Mouse (Mus musculus) midbrain, embryonic 11.5 days (tissue): ENCODE results near the gene Cpeb2. TPM values are rescaled to one million over a fixed set of nuclear protein-coding genes. Genes with fewer than 3 reads are reported as not detected.

Source experiments
- ATAC-seq: fragments of 200-750 bp; cut with Nextera tagmentation; 2 replicates; pipeline ENCODE4 v1.8.0; 2017; ENCODE audit warnings: moderate TSS enrichment, moderate library complexity; ENCODE audit not compliant: low FRiP score
- DNase-seq: peaks from one replicate; pipeline ENCODE4 v3.0.0; 2015; ENCODE audit warnings: low spot score; ENCODE audit errors: missing footprints
- H3K27ac ChIP-seq: fragments of 300-500 bp; sonication (generic); 2 replicates; pipeline ENCODE4 v1.5.1; 2014; ENCODE audit warnings: low read depth, low read length
- H3K27me3 ChIP-seq: fragments of 300-500 bp; sonication (generic); 2 replicates; pipeline ENCODE4 v1.6.1; 2014; ENCODE audit warnings: mild to moderate bottlenecking, low read length, moderate library complexity, mixed read lengths; ENCODE audit not compliant: control insufficient read depth, insufficient read depth
- H3K36me3 ChIP-seq: fragments of 300-500 bp; sonication (generic); 2 replicates; pipeline ENCODE4 v1.6.1; 2014; ENCODE audit warnings: mild to moderate bottlenecking, low read length, moderate library complexity, mixed read lengths; ENCODE audit not compliant: control insufficient read depth, insufficient read depth
- H3K4me1 ChIP-seq: fragments of 300-500 bp; sonication (generic); 2 replicates; pipeline ENCODE4 v1.6.1; 2014; ENCODE audit warnings: low read length; ENCODE audit not compliant: control insufficient read depth, insufficient read depth
- H3K4me2 ChIP-seq: fragments of 300-500 bp; sonication (generic); 2 replicates; pipeline ENCODE4 v1.6.1; 2014; ENCODE audit warnings: mild to moderate bottlenecking, moderate library complexity
- H3K4me3 ChIP-seq: fragments of 300-500 bp; sonication (generic); 2 replicates; pipeline ENCODE4 v1.5.1; 2014; ENCODE audit warnings: low read depth, low read length
- H3K9ac ChIP-seq: fragments of 300-500 bp; sonication (generic); 2 replicates; pipeline ENCODE4 v1.6.1; 2014; ENCODE audit warnings: low read length
- H3K9me3 ChIP-seq: fragments of 300-500 bp; sonication (generic); 2 replicates; pipeline ENCODE4 v1.6.1; 2016; ENCODE audit warnings: low read length; ENCODE audit not compliant: control insufficient read depth
- WGBS: fragments of 180-500 bp; shearing (Covaris S2); extraction: QIAGEN DNeasy Blood & Tissue Kit; methylation state at CpG from one replicate; pipeline ENCODE4 v1.1.7; 2014; 5-methylcytosine and 5-hydroxymethylcytosine counted together
- polyA plus RNA-seq: library from polyadenylated mRNA; unstranded; fragments of >200 nt; fragmentation: Nextera tagmentation; extraction: Ambion mirVana; gene quantifications from 2 replicates; pipeline ENCODE4 v1.2.1, GENCODE M21; 2014

Gene Cpeb2
- polyA plus RNA-seq, 1 experiment from 2014 or later = 5.0 TPM

GRCm38 (mm10) chr5:43257490-43257889 lies 24.5 kb downstream of the Cpeb2 start:
- H3K4me1 ChIP-seq = no peaks in the 10 kb centered on the region
- H3K4me3 ChIP-seq = no peak overlapping the region
- H3K9me3 ChIP-seq = no peaks in the 10 kb centered on the region
- H3K9ac ChIP-seq = no peak overlapping the region
- ATAC-seq (no peak), DNase-seq (no peak)
- WGBS = 91% methylated on average over 2 of the region's 2 CpGs
- no peak overlapping the region for H3K4me2 ChIP-seq
- no peaks in the 10 kb centered on the region for H3K27me3 ChIP-seq
- no peak overlapping the region for H3K27ac ChIP-seq
- H3K36me3 ChIP-seq = no peaks in the 10 kb centered on the region

- no peak overlapping the region for H3K27ac ChIP-seq
- DNase-seq = no peak
- 95% methylated on average over 3 of the region's 3 CpGs for WGBS
- H3K4me2 ChIP-seq = no peak overlapping the region
- no peaks in the 10 kb centered on the region for H3K4me1 ChIP-seq
- no peaks in the 10 kb centered on the region for H3K9me3 ChIP-seq
- no peak overlapping the region for H3K4me3 ChIP-seq
- H3K9ac ChIP-seq = no peak overlapping the region
- no peaks in the 10 kb centered on the region for H3K27me3 ChIP-seq
- no peaks in the 10 kb centered on the region for H3K36me3 ChIP-seq
- ATAC-seq = no peak
Observed at GRCm38 (mm10) chr5:43258472-43259142, 25.6 kb downstream of the Cpeb2 start.

- H3K4me3 ChIP-seq = no peak overlapping the region
- no peak overlapping the region for H3K27ac ChIP-seq
- no peaks in the 10 kb centered on the region for H3K36me3 ChIP-seq
- DNase-seq (peak; percentile 60), ATAC-seq (no peak)
- WGBS = 78% methylated on average over 6 of the region's 6 CpGs
- no peak overlapping the region for H3K4me2 ChIP-seq
- H3K27me3 ChIP-seq = no peaks in the 10 kb centered on the region
- no peaks in the 10 kb centered on the region for H3K4me1 ChIP-seq
- no peak overlapping the region for H3K9ac ChIP-seq
- H3K9me3 ChIP-seq = no peaks in the 10 kb centered on the region
Observed at GRCm38 (mm10) chr5:43261814-43262213, 28.8 kb downstream of the Cpeb2 start.

DNA sequence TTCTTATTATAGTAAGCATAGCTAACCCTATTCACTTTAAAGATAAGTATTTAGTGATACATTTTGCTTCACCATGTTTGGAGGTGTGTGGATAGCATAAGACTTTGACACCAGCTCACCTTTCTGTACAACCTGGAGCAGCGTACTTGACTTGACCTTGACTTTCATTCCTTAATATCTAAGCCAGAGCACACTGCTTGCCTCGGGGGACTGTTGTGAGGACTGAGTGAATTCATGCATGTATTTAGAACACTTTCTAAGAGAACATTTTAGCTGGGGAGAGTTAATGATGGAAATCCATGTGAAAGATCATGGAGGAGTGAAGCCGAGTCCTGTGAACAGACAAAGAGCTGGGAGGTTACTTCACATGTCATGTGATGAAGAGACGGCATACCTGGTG lies 31.0 kb downstream of the Cpeb2 start:
- 85% methylated on average over 4 of the region's 4 CpGs for WGBS
- H3K36me3 ChIP-seq = no peaks in the 10 kb centered on the region
- DNase-seq = peak; percentile 23
- no peaks in the 10 kb centered on the region for H3K27me3 ChIP-seq
- no peaks in the 10 kb centered on the region for H3K4me1 ChIP-seq
- no peak overlapping the region for H3K4me2 ChIP-seq
- no peaks in the 10 kb centered on the region for H3K9me3 ChIP-seq
- no peak overlapping the region for H3K4me3 ChIP-seq
- H3K9ac ChIP-seq = no peak overlapping the region
- ATAC-seq = no peak
- H3K27ac ChIP-seq = no peak overlapping the region

GRCm38 (mm10) chr5:43264696-43265095 lies 31.7 kb downstream of the Cpeb2 start:
- ATAC-seq (no peak), DNase-seq (no peak)
- WGBS = 95% methylated on average over 2 of the region's 2 CpGs

GRCm38 (mm10) chr5:43277982-43278381 lies 45.0 kb downstream of the Cpeb2 start:
- WGBS = 92% methylated on average over 1 of the region's 1 CpGs
- Histone ChIP-seq H3K27me3 (no peaks in the 10 kb centered on the region), H3K4me3 (no peak overlapping the region), H3K9ac (no peak overlapping the region), H3K36me3 (no peaks in the 10 kb centered on the region), H3K9me3 (no peaks in the 10 kb centered on the region), H3K27ac (no peak overlapping the region), H3K4me2 (no peak overlapping the region), H3K4me1 (no peaks in the 10 kb centered on the region)
- DNase-seq = no peak
- no peak for ATAC-seq

More at GRCm38 (mm10) chr5:43264696-43265095, 31.7 kb downstream of the Cpeb2 start:
- H3K27me3 ChIP-seq = no peaks in the 10 kb centered on the region
- no peaks in the 10 kb centered on the region for H3K9me3 ChIP-seq
- no peak overlapping the region for H3K4me3 ChIP-seq
- H3K9ac ChIP-seq = no peak overlapping the region
- H3K4me1 ChIP-seq = no peaks in the 10 kb centered on the region
- no peaks in the 10 kb centered on the region for H3K36me3 ChIP-seq
- no peak overlapping the region for H3K27ac ChIP-seq
- no peak overlapping the region for H3K4me2 ChIP-seq

DNA sequence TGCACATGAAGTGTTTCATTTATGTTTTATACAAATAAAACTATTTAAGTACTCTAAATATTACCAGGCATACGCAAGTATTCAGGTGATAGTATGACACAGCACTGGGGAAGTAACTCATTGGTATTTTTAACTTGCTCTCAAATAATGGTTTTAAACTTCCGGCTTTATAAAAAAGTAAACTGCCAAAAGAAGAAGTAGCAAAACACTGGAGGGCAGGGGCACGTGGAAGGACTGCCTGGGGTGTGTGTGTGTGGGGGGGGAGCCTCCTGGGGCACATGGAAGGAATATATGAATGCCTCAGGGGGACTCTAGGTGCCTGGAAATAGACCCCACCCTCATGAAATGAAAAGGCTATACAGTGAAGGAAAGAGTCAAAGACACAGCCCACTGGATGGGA lies 46.8 kb downstream of the Cpeb2 start:
- no peak for ATAC-seq
- WGBS = 89% methylated on average over 3 of the region's 3 CpGs

DNA sequence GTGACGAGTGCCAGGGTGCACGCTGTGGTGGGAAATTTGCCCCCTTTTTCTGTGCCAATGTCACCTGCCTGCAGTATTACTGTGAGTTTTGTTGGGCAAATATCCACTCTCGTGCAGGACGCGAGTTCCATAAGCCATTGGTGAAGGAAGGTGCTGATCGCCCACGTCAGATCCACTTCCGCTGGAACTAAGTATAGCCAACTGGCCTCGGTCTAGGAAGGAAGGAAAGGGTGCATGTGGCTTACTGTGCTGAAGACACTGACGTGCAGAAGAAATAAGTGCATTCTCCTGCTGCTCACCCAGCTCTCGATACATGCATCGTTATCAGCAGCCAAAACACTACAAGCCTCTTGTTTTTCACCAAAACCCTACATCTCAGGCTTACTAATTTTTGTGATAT lies 52.8 kb downstream of the Cpeb2 start:
- Histone ChIP-seq H3K4me3 (no peak overlapping the region), H3K9me3 (no peaks in the 10 kb centered on the region), H3K4me2 (no peak overlapping the region), H3K9ac (no peak overlapping the region), H3K27ac (no peak overlapping the region), H3K36me3 (no peaks in the 10 kb centered on the region), H3K4me1 (no peaks in the 10 kb centered on the region), H3K27me3 (no peaks in the 10 kb centered on the region)
- ATAC-seq = no peak
- DNase-seq = no peak
- 95% methylated on average over 12 of the region's 12 CpGs for WGBS

More for the DNA sequence above, 46.8 kb downstream of the Cpeb2 start:
- H3K4me1 ChIP-seq = no peaks in the 10 kb centered on the region
- no peak for DNase-seq
- H3K27ac ChIP-seq = no peak overlapping the region
- no peaks in the 10 kb centered on the region for H3K27me3 ChIP-seq
- no peaks in the 10 kb centered on the region for H3K36me3 ChIP-seq
- no peak overlapping the region for H3K9ac ChIP-seq
- H3K9me3 ChIP-seq = no peaks in the 10 kb centered on the region
- no peak overlapping the region for H3K4me2 ChIP-seq
- H3K4me3 ChIP-seq = no peak overlapping the region

DNA sequence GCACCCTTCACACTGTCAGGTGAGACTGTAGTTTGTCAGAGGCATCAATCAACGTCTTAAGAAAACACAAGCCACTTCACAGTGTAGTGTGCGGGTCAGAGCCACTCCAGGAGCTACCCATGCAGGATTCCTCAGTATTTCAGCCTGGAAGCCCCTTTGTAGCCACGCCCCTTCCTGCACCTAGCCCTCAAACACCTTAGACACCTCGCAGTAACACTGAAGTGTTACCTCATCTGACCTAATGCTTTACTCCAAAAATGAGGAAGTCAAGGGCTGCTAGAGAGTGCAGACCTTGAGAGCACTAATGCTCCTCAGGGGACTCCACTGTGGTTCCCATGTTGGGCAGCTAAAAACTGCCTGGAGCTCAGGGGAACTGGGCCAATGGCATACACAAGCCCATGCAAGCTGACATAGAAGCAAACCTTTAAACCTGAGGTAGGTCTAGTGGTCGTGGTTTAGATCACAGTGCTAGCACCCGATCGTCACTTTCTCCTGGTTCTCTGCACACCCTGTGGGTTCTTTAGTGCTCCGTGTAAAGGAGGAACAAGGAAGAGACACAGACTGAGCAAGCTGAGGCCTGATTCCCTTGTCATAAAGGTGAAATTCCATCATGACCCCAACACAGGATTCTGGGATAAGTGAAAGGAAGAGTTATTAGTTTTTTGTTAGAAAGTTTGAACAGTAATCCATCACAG lies 56.9 kb downstream of the Cpeb2 start:
- no peaks in the 10 kb centered on the region for H3K27me3 ChIP-seq
- no peak overlapping the region for H3K4me2 ChIP-seq
- H3K36me3 ChIP-seq = no peaks in the 10 kb centered on the region
- 86% methylated on average over 8 of the region's 8 CpGs for WGBS
- DNase-seq = no peak
- no peaks in the 10 kb centered on the region for H3K9me3 ChIP-seq
- no peak overlapping the region for H3K27ac ChIP-seq
- no peak for ATAC-seq
- H3K9ac ChIP-seq = no peak overlapping the region
- no peak overlapping the region for H3K4me3 ChIP-seq
- no peaks in the 10 kb centered on the region for H3K4me1 ChIP-seq
